Mouse (Mus musculus) myocyte (in vitro differentiated cells): ENCODE data around the gene Stip1.

Experiments used
- MYOG ChIP-seq, 3 experiments: IDR thresholded peaks; one replicate each; pipeline ENCODE4 v1.6.1; 2011; ENCODE audit warnings: control low read depth in 2 of 3, low read depth in 2 of 3, mild to moderate bottlenecking in 2 of 3; ENCODE audit not compliant: insufficient read length in 2 of 3, control insufficient read depth in 1 of 3, insufficient read depth in 1 of 3
- POLR2A ChIP-seq: IDR thresholded peaks from one replicate; pipeline ENCODE4 v1.6.1; 2011; ENCODE audit warnings: low read depth, mild to moderate bottlenecking, control low read depth, moderate library complexity; ENCODE audit not compliant: insufficient read length
- USF1 ChIP-seq: IDR thresholded peaks from one replicate; pipeline ENCODE4 v1.6.1; 2011; ENCODE audit warnings: low read depth, mild to moderate bottlenecking, control low read depth, moderate library complexity

- TF ChIP-seq POLR2A (no peak), USF1 (no peak), MYOG (IDR thresholded peaks at IDR 0.05; ENCODE audit: control insufficient read depth in 1 of 3, insufficient read depth in 1 of 3, insufficient read length in 2 of 3, low read depth in 2 of 3) (no peak)
These were observed 563 bp downstream of the Stip1 start for GRCm38 (mm10) chr19:7039088-7039720.
